Mouse (Mus musculus) ES-Bruce4 (cell line): ENCODE data around the gene Ankrd33.

Source experiments
- CTCF ChIP-seq: IDR thresholded peaks from one replicate; pipeline ENCODE4 v1.8.1; 2011; ENCODE audit warnings: low read depth, low read length
- POLR2A ChIP-seq: IDR thresholded peaks from one replicate; pipeline ENCODE4 v1.8.1; 2011; ENCODE audit warnings: low read length; ENCODE audit not compliant: insufficient read depth

GRCm38 (mm10) chr15:101148604-101149003 lies 33.0 kb downstream of the Ankrd33 start:
- TF ChIP-seq POLR2A (no peak), CTCF (no peak)
